Mouse (Mus musculus) mesoderm, embryonic 11.5 days (tissue): ENCODE results near the gene Fkbp5.

Source experiments
- DNase-seq: peaks from one replicate; pipeline ENCODE4 v3.0.0-alpha.2; 2012; ENCODE audit warnings: low read depth, low spot score

The Fkbp5 gene

DNA sequence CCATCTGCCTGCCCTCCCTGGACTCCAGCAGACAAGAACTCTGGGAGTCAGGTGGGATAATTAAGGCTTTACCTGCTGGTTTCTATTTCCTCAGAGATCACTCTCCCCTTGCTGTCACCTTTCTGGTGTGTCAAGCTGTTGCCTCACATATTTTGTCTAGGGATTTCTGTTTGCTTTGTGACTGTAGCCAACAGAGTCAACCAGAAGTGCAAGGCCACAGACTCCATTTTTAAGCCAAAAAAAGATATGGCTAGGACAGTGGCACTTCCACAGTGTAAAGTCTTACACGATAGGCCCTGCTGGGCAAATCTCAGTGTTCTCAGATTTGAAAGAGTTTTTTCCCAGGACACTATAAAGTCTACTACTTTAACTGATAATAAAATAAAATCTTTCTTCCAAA, 56.9 kb downstream of the Fkbp5 start:
- no peak for DNase-seq

DNA sequence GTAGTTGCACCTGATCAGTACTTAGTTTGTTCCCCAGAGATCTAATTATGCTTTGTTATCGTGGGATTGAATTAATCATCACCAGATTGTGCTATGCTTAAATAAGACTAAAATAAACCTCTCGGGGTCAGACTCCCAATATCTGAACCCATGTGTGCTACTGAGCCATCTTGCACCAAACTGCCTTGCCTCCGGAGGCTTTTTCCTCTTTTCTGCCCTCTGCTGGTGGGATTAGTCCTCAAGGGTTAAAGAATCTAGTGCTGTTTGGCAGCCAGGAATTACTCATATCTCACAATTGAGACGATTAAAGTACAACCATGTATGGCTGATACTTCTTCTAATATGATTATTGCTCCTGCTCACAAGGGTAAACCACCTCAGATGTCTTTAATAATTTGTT, 62.2 kb downstream of the Fkbp5 start:
- no peak for DNase-seq

DNA sequence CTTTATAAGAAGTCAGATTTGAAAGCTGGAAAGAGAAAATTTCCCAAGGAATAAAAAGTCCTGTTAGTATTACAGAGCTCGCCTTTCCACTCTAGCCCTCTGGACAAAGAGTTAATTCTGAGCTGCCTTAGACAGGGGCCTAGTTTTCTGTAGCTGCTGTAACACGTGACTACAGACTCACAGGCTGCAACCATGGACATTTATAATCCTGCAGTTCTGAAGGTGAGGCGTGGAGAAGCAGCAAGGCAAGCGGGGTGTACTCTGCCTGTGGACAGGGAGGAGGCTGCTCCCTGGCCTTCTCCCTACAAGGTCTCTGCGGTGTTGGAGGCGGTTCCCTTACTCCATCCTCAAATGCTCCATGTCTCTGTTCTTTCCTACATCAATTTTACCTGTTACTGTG, 64.4 kb downstream of the Fkbp5 start:
- no peak for DNase-seq

DNA sequence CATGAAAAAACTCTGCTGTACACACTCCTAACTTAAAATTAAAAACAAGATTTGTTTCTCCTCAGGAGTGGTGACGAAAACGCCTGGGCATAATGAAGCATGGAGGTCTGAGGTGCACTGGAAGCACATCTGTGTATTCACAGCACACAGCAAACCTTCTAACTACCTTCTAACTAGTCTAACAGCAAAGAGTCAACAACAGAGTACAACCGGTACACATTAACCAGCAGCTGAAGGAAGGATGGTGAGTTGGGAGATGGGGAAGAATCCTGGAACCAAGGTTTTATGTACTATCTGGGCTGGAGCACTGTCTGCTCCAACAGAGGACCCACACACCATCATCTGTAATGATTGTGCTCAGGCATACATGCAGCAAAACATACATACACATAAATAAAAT, 65.4 kb downstream of the Fkbp5 start:
- no peak for DNase-seq

DNA sequence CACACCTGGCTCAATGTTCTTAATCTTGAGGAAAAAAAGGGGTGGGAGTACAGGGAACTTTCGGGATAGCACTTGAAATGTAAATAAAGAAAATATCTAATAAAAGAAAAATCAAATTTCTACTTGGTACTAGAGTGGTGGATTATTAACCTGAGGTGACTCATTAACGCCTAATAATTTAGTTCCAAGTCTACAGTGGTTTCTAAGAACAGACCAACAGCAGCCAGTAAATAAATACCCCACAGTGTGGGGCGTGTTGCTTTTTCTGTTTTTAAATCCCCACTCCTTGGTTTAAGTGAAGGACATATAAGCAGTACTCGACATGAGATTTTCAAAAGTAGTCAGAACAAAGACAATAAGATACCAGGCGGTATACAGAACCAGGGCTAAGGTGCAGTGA, 65.8 kb downstream of the Fkbp5 start:
- DNase-seq, result no peak

DNA sequence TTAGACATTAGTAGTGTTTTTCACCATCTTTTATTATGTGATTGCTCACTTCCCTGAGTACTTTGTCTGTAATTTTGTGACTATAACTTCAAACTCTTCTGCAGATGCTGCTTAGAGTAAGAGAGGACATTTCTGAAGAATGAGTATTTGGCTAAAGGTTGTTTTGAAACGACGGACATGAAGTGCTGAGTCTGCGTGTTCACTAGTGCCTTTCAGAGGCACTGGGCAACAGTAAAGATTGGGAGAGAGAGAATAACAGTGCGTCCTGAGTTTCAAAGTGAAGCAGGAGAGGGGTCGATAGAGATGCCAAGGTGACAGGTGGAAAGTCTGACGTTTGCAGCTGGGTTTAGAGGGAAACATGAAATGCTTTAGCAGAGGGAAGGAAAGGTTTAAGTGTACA, 69.1 kb downstream of the Fkbp5 start:
- no peak for DNase-seq

DNA sequence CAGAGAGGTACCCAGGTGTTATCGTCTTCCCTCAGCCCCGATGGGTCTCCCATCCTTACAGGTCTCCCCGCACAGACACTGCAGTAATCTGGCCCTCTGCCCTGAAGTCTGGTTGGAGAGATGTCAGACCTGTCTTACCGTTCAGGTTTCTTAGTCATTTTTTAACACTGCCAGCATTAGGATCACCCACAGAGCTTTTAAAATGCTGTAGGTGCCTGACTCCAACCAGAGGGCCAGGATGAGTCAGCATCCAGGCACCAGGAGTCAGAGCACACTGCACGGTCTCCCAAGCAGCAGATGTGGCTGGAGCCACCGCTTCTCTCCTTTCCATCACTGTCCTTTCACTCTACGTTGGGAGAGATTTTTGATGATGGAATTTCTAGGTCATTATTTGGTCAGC, 69.5 kb downstream of the Fkbp5 start:
- DNase-seq, result no peak

DNA sequence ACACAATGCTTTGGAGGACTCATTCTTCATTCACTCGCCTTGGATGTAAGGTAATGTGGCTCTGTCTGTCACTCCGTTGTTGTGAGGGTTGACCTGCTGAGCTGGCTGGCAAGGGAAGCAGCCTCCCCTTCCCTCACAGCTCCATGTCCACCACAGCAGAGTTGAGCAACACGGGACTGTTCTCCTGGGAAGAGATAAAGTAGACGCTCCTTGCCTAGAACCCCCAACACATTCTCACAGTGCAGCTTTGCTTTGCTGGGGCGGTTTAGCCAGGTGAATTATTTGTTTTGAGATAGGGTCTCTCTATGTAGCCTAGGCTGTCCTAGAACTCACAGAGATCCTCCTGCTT, 70.5 kb downstream of the Fkbp5 start:
- DNase-seq, result no peak

DNA sequence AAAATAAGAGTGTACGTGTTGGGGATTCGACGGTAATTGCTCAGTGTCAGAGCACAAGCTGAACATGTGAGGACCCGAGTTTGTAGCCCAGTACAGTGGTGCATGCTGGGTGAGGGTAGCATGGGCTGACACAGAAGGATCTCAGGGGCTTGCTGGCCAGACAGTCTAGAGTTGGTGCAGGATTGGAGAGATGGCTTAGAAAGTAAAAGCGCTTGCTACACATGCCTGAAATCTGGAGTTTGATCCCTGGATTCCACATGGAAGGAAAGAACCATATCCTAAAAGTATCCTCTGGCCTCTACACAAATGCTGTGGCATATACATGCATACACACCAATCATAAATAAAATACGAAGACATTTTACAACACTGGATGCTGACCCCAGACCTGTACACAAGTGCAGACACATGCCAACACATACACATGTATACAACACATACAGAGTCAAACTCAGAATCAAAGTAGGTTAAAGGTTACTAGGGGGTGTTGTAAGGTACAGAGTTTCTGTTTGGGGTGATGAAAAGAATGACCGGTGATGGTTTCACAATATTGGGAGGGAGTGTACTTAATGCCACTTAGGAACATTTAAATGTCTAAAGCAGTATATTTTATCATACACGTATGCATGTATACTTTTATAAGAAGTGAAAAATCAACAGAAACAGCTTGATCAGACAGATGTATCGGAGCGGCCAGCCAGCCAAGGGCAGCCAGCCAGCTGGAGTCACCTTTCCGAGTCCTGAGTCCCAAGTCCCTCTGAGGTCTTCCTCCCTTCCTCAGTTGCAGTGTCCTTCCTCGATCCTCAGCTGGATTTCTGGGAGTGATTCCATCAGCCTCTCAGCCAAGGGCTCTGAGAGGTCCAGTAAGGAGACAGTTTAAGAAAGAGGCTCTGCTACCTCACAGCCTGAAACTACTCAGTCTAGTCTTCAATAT, 71.2 kb downstream of the Fkbp5 start:
- no peak for DNase-seq

DNA sequence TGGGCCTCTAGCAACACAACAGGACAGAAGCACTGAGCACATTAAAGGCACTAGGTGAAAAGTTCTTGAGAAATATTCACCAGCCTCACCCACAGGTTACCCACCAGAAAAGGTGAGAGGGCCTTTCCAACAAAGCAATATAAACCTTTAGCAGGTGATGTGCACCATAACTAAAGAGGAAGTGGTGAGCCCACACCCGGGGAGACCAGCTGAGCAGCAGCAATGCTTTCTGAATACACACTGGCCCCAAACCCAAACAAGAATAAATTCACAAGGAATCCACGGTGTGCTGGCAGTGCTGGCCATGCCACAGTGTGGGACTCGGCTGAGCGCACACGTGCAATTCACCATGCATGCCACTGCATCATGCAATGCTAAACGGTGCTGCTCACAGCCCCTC, 74.7 kb downstream of the Fkbp5 start:
- DNase-seq, result no peak

DNA sequence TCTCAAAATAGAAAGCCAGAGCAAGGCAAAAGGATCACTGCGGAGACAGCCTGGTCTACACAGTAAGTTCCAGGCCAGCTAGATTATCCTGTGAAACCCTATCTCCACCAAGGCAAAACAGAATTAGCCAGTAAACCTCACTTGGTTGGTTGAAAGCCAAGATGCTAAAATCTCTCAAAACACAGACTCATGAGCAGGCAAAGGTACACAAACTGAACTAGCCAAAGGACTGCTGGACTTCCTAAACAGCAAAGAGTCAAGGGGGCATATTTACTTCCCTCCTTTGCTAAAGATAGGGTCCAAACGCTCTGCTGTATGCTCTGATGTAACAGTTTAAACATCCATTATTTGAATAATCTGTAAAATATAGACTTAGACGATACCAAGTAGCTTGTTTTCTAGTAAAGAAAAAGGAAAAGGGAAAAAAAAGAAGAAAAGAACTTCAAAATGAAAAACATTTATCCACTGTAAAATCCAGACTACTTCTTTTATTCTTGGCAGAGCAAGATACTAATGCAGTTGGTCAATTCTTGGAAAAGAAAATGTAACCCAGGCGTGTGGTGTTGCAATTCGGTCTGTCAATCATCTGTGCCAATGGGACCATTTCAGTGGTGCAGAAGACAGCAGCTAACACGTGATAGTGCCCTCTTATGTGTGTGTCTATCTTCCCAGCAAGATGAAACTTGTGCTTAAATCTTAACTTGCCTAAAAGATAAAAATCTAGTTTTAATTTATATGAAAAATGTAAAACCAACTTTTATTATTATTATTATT, 78.8 kb downstream of the Fkbp5 start:
- DNase-seq, result no peak

DNA sequence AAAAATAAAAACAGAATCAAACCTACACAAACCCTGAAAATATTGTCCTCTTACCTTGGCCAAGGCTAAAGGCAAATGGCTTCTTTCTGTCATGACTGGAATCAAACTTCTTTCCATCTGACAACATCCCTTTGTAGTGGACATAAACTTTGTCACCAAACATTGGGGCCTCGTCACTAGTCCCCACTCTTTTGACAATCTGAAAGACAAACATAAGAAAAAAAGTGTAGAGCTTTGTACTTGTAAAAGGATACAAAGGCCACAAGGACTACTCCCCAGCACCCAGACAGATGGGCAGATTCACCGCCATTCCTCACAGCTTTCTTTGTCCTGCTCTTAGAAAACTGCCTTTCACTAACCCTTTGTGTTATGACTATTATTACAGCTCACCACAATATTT, 79.4 kb downstream of the Fkbp5 start:
- no peak for DNase-seq

DNA sequence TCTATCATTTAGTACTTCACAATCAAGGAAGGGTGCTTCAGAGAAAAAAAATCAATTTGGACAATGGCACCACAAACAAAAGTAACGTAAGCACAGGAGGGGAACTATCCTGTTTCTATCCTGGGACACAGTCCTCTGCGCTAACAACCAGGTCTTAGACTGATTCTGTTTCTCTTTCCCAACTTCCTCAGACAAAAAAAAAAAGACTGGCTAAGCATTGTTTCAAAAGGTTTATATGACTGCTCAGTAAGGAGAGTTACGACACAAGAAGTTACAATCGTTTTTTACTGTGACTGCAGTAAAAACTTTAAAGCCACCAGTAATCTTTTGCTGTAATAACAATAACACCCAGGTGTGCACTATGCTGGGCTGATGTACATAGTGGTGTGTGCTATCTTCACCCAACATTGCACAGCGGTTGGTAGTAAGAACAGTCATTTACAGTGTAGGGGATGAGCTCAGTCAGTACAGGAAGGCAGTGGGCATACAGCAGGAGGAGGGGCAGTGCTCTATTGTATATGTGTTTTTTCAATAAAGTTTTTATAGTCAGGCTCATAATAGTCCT, 82.3 kb downstream of the Fkbp5 start:
- no peak for DNase-seq

DNA sequence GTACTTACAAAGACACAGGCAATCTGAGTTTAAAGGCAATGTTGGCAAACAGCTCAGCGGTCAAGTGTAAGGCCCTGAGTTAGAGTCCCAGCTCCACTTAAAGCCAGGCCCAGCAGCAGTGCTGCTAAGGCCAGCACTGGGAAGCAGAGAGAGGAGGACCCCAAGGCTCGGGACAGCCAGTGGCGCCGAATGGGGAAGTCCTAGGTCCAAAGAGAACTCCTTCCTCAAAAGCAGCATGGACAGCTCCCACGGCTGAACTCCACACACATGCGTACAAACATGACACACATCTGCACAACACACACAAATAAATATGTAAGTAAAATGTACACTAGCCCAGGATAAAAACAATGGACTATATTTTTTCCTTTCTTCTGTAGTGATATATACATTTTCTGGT, 84.3 kb downstream of the Fkbp5 start:
- no peak for DNase-seq

DNA sequence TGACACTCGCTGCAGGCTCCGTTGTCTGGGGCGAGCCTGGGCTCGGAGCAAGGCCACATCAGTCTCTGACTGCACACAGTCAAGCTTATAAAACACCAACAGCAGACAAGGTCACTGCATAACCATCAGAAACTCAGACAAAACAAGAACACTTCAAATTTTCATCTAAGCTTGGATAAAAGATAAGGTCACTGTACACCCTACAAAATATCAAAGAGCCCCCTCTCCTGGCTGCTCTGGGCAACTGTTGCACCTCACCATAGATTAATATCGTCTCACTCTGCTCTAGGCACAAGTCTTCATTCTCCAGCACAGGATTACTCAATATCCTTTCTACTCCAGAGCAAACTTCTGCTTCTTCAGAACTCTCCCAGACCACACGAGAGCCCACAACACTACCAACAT, 85.4 kb downstream of the Fkbp5 start:
- DNase-seq, result no peak

DNA sequence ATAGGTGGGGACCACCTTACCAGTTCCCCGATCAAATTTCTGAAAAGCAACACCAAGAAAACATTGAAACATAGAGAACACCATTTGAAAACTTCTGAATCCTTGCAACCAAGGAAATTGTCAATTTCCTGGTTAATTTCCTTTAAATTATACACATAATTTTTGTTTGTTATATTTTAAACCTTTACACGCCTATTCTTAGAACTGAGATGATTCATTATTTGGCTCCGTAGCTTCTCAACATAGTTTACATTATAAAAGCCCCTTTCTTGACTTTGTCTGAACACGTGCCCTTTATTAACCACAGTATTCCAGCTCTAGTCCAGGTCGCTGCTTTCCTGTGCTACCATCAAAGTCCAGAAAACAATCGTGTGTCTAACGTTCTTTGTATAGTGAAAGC, 86.3 kb downstream of the Fkbp5 start:
- DNase-seq, result no peak

DNA sequence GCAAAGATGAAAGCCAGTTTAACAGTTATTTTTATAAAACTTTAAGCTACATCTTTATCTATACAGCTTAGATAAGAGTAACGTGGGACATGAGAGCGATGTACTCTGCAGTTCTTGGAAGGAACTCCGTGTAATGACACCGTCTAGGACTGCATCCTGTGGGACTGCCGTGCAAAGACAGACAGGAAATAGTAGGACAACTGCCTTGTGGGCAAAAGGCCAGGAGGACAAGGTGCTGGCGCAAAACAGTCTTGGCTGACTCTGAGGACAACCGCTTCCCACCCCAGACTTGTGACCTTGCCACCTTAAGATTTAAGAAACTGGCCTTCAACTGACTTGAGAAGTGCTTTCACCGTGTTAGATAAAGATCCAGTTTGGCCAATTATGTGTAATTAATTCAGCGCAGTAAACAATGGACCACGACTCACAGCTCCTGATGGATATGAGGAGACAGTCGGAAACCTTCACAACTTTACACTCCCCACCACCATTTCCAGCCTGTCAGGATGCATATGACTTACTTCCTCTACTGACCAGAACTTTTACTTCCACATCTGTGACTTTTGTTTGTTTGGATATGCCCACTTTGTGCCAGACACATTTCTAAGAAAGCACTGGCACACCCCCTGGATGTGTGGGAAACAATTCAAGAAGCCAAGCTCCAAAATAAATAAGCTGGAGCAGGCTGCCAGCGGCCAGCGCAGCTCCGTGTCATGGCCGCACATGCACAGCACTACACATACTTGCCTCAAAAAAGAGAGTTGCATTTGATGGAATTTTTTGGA, 88.7 kb downstream of the Fkbp5 start:
- no peak for DNase-seq

DNA sequence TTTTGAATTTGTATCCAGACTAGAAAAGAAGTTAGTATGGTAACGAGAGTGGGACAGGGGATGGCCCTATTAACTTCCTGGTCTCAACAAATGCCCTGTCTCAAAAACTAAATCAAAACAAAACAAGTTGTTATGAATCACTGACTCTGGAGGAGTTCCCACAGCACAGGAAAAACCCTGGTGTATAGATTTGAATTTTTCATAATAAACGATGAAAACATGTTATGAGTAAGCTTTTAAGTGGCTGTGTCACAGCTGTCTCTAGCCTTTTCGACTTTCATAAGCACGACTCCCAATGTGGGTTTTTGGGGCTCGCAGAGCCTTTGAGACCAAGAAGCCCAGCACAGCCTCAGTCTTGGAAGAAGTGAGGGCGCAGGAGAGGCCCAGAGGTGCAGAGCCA, 89.7 kb downstream of the Fkbp5 start:
- no peak for DNase-seq

DNA sequence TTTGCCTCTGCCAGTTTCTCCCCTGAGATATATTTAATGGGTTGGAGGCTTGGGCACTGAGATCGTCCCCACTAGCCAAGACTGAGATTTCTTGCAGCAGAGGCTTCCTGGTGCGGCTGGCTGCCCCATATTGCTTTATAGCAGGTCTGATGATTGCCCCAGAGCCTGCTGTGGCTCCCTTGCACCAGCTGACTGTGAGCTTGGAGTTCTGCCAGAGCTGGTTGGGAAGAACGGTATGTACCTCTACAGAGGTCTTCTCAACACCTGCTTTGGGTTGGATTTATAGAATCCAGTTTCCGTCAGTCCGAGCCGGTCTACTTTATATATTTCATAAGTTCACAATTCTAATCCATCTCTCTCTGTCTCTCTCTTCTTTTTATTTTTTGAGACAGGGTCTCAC, 93.0 kb downstream of the Fkbp5 start:
- no peak for DNase-seq

DNA sequence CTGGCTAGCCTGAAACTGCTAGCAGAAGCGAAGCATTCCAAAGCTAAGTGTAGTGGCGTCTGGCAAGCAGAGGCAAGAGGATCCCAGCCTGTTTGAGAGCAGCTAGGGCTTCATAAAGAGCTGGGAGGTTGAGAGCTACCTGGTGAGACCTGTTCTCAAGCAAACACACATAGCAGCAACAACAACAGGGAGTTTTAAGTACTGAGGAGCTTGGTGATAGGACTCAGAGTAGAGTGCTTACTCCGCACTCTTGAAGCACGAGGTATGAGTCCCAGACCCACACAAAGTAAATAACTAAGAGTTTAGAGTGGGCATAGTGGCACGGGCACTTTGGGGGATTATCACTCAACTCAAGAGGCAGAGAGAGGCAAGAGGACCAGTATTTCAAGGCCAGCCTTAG, 96.3 kb downstream of the Fkbp5 start:
- DNase-seq, result no peak

DNA sequence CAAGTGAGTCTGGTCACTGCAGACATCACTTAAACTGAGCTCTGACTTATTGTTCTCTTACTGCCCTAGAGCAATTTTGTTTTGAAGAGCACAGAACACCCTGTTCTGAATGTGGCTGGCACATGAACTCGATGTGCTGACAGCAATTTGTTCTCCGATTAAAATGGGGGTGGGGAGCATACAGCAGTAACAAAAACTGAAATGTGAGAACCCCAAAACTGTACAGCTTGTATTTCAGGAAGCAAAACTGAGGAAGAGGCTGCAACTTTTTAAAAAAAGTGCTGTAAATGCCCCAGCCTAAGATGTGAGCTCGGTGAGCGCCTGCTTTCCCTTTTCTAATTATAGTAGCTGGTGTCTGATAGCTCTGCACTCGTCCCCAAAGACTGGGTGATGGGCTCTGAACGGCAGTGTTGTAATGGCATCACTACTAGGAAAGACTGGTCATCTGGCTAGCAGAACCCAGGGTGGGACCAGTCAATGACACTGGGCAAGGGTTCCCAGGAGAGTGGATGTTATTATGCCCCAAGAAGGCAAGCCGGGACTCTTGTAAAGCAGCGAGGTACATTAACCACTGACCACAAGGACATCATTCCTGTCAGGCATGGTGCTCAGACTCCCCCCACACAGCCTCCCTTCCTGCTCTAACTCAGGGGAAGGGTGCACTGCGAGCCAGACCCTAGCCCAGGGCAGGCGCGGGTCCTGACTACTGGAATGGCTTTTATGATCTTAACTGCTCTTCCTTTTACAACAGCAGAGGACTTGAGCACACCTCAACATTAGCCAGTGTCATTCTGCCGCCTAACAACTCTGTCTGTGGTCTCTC, 96.9 kb downstream of the Fkbp5 start:
- DNase-seq, result no peak
